Mouse (Mus musculus) frontal cortex, postnatal 14 days (tissue): ENCODE measurements around the gene Gm38394.
A peak's percentile ranks its signal among the peaks of the same experiment; 100 is the strongest.

Source experiments
- DNase-seq, 2 experiments: peaks; one replicate each; pipeline ENCODE4 v3.0.0; 2022; ENCODE audit warnings: low spot score in 2 of 2

Gene Gm38394

GRCm38 (mm10) chr1:133663427-133663826, 2.3 kb upstream of the Gm38394 start:
- no peak for DNase-seq

- DNase-seq = no peak
Measured at GRCm38 (mm10) chr1:133662941-133663340, 1.8 kb upstream of the Gm38394 start.

GRCm38 (mm10) chr1:133660466-133661202, 484 bp downstream of the Gm38394 start, which contains the start of gene Zbed6:
Gene Zbed6 (minus strand): TSS chr1:133660885.
- peak; percentile 62 to 66 for DNase-seq

GRCm38 (mm10) chr1:133658878-133659277, 2.2 kb downstream of the Gm38394 start:
- DNase-seq = no peak

GRCm38 (mm10) chr1:133656811-133657210, 4.3 kb downstream of the Gm38394 start:
- DNase-seq = no peak

- DNase-seq = no peak
Measured at GRCm38 (mm10) chr1:133653033-133653432, 8.1 kb downstream of the Gm38394 start.

GRCm38 (mm10) chr1:133650288-133651055, 10.6 kb downstream of the Gm38394 start:
- no peak for DNase-seq

- DNase-seq = no peak
Measured at GRCm38 (mm10) chr1:133645652-133646051, 15.5 kb downstream of the Gm38394 start.

GRCm38 (mm10) chr1:133641163-133641562, 20.0 kb downstream of the Gm38394 start:
- DNase-seq = no peak

GRCm38 (mm10) chr1:133638517-133638916, 22.6 kb downstream of the Gm38394 start:
- DNase-seq = no peak

- DNase-seq = no peak
Measured at GRCm38 (mm10) chr1:133632168-133632567, 28.9 kb downstream of the Gm38394 start.

GRCm38 (mm10) chr1:133625052-133625451, 36.1 kb downstream of the Gm38394 start:
- no peak for DNase-seq

- no peak for DNase-seq
Measured at GRCm38 (mm10) chr1:133618311-133618710, 42.8 kb downstream of the Gm38394 start.

- no peak for DNase-seq
Measured at GRCm38 (mm10) chr1:133617908-133618307, 43.2 kb downstream of the Gm38394 start.

GRCm38 (mm10) chr1:133613817-133614216, 47.3 kb downstream of the Gm38394 start:
- DNase-seq = no peak

GRCm38 (mm10) chr1:133611436-133611835, 49.7 kb downstream of the Gm38394 start:
- no peak for DNase-seq

- DNase-seq = no peak
Measured at GRCm38 (mm10) chr1:133610601-133611000, 50.5 kb downstream of the Gm38394 start.

- peak; percentile 91 to 94 for DNase-seq
Measured at GRCm38 (mm10) chr1:133609771-133610502, 51.2 kb downstream of the Gm38394 start, which contains the start of gene Snrpe. Gene Snrpe (minus strand): TSS chr1:133610291.

GRCm38 (mm10) chr1:133603174-133603573, 57.9 kb downstream of the Gm38394 start:
- no peak for DNase-seq

GRCm38 (mm10) chr1:133596298-133597007, 64.7 kb downstream of the Gm38394 start:
- peak in 1 of 2 experiments; percentile 18 for DNase-seq

GRCm38 (mm10) chr1:133585995-133586537, 75.1 kb downstream of the Gm38394 start:
- no peak for DNase-seq
